Mouse (Mus musculus): ENCODE measurements at regions not wholly inside any gene's neighbourhood (a gene's known extent, or its start where the extent isn't known, plus 50 kb on each side); places are given as distances from the start of the nearest gene placed in this dataset.
A peak's percentile ranks its signal among the peaks of the same experiment; 100 is the strongest.

GRCm38 (mm10) chr13:83120343-83120742 lies 383.5 kb upstream of the Mef2c start:
- H3K9me3 ChIP-seq: no peaks in the 10 kb centered on the region
- H3K36me3 ChIP-seq: no peaks in the 10 kb centered on the region
- no peak for ATAC-seq (ENCODE audit: low FRiP score, low read depth)
- 26% methylated on average over 4 of the region's 4 CpGs for WGBS
- H3K27ac ChIP-seq: no peak overlapping the region
- no peak overlapping the region for H3K4me2 ChIP-seq (replicated peaks)
- H3K27me3 ChIP-seq (replicated peaks): no peaks in the 10 kb centered on the region
- no peak overlapping the region for H3K9ac ChIP-seq
- H3K4me1 ChIP-seq: no peaks in the 10 kb centered on the region
- no peak overlapping the region for H3K4me3 ChIP-seq

- Histone ChIP-seq H3K9me3 (no peaks in the 10 kb centered on the region), H3K27ac (no peak overlapping the region), H3K9ac (no peak overlapping the region), H3K4me2 (replicated peaks) (no peak overlapping the region), H3K4me1 (no peaks in the 10 kb centered on the region), H3K27me3 (replicated peaks) (no peaks in the 10 kb centered on the region), H3K4me3 (no peak overlapping the region), H3K36me3 (no peaks in the 10 kb centered on the region)
- no peak for ATAC-seq (ENCODE audit: low FRiP score, low read depth)
Observed at GRCm38 (mm10) chr13:83123596-83123995, 380.2 kb upstream of the Mef2c start.

DNA sequence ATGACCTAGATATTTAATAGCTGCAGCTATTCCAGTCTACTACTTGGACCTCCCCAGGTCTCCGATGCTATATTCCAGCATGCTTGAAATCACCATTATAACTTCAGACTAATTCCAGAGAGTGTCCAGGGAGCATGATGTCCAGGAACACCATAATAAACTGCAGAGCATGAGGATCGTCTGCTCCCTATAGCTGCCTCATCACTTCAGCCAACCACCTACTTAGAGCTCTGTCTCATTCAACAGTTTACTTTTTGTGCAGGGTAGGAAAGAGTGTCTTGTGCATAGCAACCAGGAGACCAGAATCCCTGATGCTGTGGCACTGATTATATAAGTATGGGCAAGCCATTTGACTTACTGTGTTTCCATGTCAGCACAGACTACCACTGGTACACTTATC lies 379.2 kb upstream of the Mef2c start:
- no peaks in the 10 kb centered on the region for H3K4me1 ChIP-seq
- no peaks in the 10 kb centered on the region for H3K36me3 ChIP-seq
- 82% methylated on average over 2 of the region's 2 CpGs for WGBS
- H3K9ac ChIP-seq: no peak overlapping the region
- no peak overlapping the region for H3K4me3 ChIP-seq
- ATAC-seq (ENCODE audit: low FRiP score, low read depth): no peak
- no peak overlapping the region for H3K27ac ChIP-seq
- H3K9me3 ChIP-seq: no peaks in the 10 kb centered on the region
- no peaks in the 10 kb centered on the region for H3K27me3 ChIP-seq (replicated peaks)
- H3K4me2 ChIP-seq (replicated peaks): no peak overlapping the region

- no peak for ATAC-seq (ENCODE audit: low FRiP score, low read depth)
- Histone ChIP-seq H3K27ac (no peak overlapping the region), H3K4me3 (no peak overlapping the region), H3K36me3 (no peaks in the 10 kb centered on the region), H3K27me3 (replicated peaks) (no peaks in the 10 kb centered on the region), H3K4me1 (0 out of 2 replicates have a peak, but pooled peaks cover 2% of the 10 kb centered on the region), H3K9me3 (no peaks in the 10 kb centered on the region), H3K4me2 (replicated peaks) (no peak overlapping the region), H3K9ac (no peak overlapping the region)
- 92% methylated on average over 2 of the region's 2 CpGs for WGBS
Observed at GRCm38 (mm10) chr13:83126438-83126837, 377.4 kb upstream of the Mef2c start.

- Histone ChIP-seq H3K36me3 (no peaks in the 10 kb centered on the region), H3K4me2 (replicated peaks) (no peak overlapping the region), H3K27me3 (replicated peaks) (no peaks in the 10 kb centered on the region), H3K4me1 (0 out of 2 replicates have a peak, but pooled peaks cover 4% of the 10 kb centered on the region), H3K9me3 (no peaks in the 10 kb centered on the region), H3K9ac (no peak overlapping the region), H3K4me3 (no peak overlapping the region), H3K27ac (no peak overlapping the region)
- 17% methylated on average over 7 of the region's 7 CpGs for WGBS
- no peak; the same call in 1 of the 2 replicates for ATAC-seq (ENCODE audit: low FRiP score, low read depth)
Observed at GRCm38 (mm10) chr13:83131129-83131981, 372.5 kb upstream of the Mef2c start.

DNA sequence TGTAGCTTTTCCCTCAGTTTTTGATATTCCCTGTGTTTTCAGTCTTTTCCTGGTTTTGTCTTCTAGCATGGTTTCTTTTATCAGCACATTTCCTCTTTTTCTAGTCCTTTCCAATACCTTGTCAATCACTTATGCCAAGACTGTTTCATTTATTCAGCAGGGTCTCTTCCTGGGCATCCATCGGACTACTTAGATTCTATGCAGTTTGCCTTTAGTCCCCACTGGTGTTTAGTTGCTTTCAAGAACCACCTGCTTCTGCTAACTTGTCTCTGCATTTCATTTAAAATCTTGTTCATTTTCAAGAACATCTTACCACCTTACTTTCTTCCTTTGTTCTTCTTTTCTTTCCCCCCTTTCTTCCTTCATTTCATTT lies 371.9 kb upstream of the Mef2c start:
- Histone ChIP-seq H3K36me3 (no peaks in the 10 kb centered on the region), H3K9me3 (no peaks in the 10 kb centered on the region), H3K27me3 (replicated peaks) (no peaks in the 10 kb centered on the region), H3K27ac (no peak overlapping the region), H3K4me2 (replicated peaks) (no peak overlapping the region), H3K4me3 (no peak overlapping the region), H3K4me1 (0 out of 2 replicates have a peak, but pooled peaks cover 4% of the 10 kb centered on the region), H3K9ac (no peak overlapping the region)
- WGBS: 69% methylated on average over 1 of the region's 1 CpGs
- no peak for ATAC-seq (ENCODE audit: low FRiP score, low read depth)

DNA sequence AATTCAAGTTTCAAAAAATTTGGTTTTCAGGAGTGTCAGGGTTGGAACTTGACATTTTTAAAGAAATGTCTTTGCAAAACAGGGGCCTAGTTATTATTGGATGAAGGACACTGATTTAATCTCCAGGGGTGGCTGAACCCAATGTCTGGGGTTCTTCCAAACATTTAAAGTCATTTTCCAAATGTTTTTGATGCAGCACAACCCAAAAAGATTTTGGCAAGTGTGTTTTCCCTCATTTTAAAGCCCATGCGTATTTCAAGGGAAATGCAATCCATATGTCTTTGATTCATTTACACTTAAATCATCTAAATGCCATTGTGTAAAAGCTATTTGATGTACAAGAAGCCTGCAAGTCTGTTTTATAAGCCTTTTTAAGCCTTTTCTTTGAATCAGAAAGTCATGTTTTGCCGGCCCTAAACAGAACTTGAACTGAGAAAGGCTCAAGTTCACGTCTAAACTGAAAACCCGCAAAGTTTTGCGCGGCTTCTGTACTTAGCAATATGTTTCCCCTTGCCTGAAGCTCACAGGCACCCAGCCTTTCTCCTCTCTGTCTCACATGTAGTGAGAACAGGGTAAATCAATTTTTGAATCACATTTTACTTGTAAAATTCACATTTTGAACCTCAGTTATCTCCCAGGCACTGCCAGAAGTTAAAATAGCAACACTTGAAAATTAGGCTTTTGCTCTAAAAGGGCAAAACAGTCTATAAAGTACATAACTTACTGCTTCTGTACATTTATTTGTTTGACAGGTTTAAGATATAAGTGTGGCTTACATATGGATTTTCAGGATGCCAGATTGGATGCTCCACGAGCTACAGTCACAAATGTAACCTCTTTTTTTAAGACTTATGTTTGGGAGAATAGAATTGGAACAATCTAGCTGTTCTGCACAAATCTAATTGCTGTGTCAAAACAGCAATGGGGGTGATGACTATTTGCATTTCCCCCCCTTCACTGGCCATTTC lies 370.9 kb upstream of the Mef2c start:
- Histone ChIP-seq H3K4me3 (no peak overlapping the region), H3K4me2 (replicated peaks) (no peak overlapping the region), H3K9ac (no peak overlapping the region), H3K27me3 (replicated peaks) (no peaks in the 10 kb centered on the region), H3K27ac (no peak overlapping the region), H3K36me3 (no peaks in the 10 kb centered on the region), H3K4me1 (0 out of 2 replicates have a peak, but pooled peaks cover 4% of the 10 kb centered on the region), H3K9me3 (no peaks in the 10 kb centered on the region)
- ATAC-seq (ENCODE audit: low FRiP score, low read depth): no peak
- 84% methylated on average over 7 of the region's 7 CpGs for WGBS

GRCm38 (mm10) chr13:83143316-83143715 lies 360.5 kb upstream of the Mef2c start:
- 0 out of 2 replicates have a peak, but pooled peaks have one; percentile 28 for ATAC-seq (ENCODE audit: low FRiP score, low read depth)
- H3K27me3 ChIP-seq (replicated peaks): no peaks in the 10 kb centered on the region
- WGBS: 36% methylated on average over 3 of the region's 3 CpGs

GRCm38 (mm10) chr13:83154626-83155124 lies 349.2 kb upstream of the Mef2c start:
- no peaks in the 10 kb centered on the region for H3K4me1 ChIP-seq
- no peak overlapping the region for H3K4me3 ChIP-seq
- H3K9me3 ChIP-seq: no peaks in the 10 kb centered on the region
- H3K36me3 ChIP-seq: no peaks in the 10 kb centered on the region
- no peak for ATAC-seq (ENCODE audit: low FRiP score, low read depth)
- WGBS: 74% methylated on average over 1 of the region's 1 CpGs
- no peak overlapping the region for H3K4me2 ChIP-seq (replicated peaks)
- H3K27ac ChIP-seq: no peak overlapping the region
- 0 out of 2 replicates have a peak, but pooled peaks cover under 1% of the 10 kb centered on the region for H3K27me3 ChIP-seq (replicated peaks)
- H3K9ac ChIP-seq: no peak overlapping the region

More at GRCm38 (mm10) chr13:83143316-83143715, 360.5 kb upstream of the Mef2c start:
- Histone ChIP-seq H3K27ac (no peak overlapping the region), H3K9ac (no peak overlapping the region), H3K36me3 (no peaks in the 10 kb centered on the region), H3K9me3 (no peaks in the 10 kb centered on the region), H3K4me3 (no peak overlapping the region), H3K4me1 (no peaks in the 10 kb centered on the region), H3K4me2 (replicated peaks) (no peak overlapping the region)

DNA sequence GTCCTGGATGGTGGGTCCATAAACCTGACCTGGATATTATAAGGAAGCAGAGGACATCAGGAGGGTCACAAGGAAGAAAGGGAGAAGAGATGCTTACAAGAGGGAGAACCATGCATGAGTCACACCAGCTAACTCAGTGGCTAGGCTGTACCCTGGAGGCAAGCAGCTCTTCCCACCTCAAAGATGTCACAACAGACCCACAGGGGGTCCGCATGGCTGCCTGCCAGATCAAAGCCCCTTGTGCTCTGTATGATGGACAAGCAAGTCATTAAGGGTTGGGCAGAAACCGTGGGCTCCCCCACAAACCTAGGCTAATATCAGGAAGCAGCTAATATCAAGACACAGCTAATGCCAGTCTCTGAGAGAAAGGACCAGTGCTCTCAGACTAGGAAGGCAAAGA lies 343.9 kb upstream of the Mef2c start:
- Histone ChIP-seq H3K9ac (no peak overlapping the region), H3K36me3 (no peaks in the 10 kb centered on the region), H3K9me3 (no peaks in the 10 kb centered on the region), H3K4me1 (no peaks in the 10 kb centered on the region), H3K4me3 (no peak overlapping the region), H3K4me2 (replicated peaks) (no peak overlapping the region), H3K27me3 (replicated peaks) (0 out of 2 replicates have a peak, but pooled peaks cover 2% of the 10 kb centered on the region), H3K27ac (no peak overlapping the region)
- 54% methylated on average over 2 of the region's 2 CpGs for WGBS
- no peak for ATAC-seq (ENCODE audit: low FRiP score, low read depth)

- no peak for ATAC-seq (ENCODE audit: low FRiP score, low read depth)
Observed at GRCm38 (mm10) chr13:83162761-83163160, 341.1 kb upstream of the Mef2c start.

GRCm38 (mm10) chr13:83175086-83175485 lies 328.7 kb upstream of the Mef2c start:
- Histone ChIP-seq H3K27ac (no peak overlapping the region), H3K4me3 (no peak overlapping the region), H3K4me2 (replicated peaks) (no peak overlapping the region), H3K9ac (no peak overlapping the region), H3K4me1 (no peaks in the 10 kb centered on the region), H3K36me3 (no peaks in the 10 kb centered on the region), H3K27me3 (replicated peaks) (no peaks in the 10 kb centered on the region), H3K9me3 (no peaks in the 10 kb centered on the region)
- WGBS: 87% methylated on average over 2 of the region's 2 CpGs
- ATAC-seq (ENCODE audit: low FRiP score, low read depth): no peak

More at GRCm38 (mm10) chr13:83162761-83163160, 341.1 kb upstream of the Mef2c start:
- Histone ChIP-seq H3K9me3 (no peaks in the 10 kb centered on the region), H3K27ac (no peak overlapping the region), H3K4me2 (replicated peaks) (no peak overlapping the region), H3K27me3 (replicated peaks) (0 out of 2 replicates have a peak, but pooled peaks cover 2% of the 10 kb centered on the region), H3K36me3 (no peaks in the 10 kb centered on the region), H3K4me1 (no peaks in the 10 kb centered on the region), H3K9ac (no peak overlapping the region), H3K4me3 (no peak overlapping the region)
- 81% methylated on average over 4 of the region's 4 CpGs for WGBS
